Mouse (Mus musculus) embryonic facial prominence, embryonic 10.5 days (tissue): ENCODE results near the gene Arpc5. TPM values are rescaled to one million over a fixed set of nuclear protein-coding genes. Genes with fewer than 3 reads are reported as not detected.

Experiments used
- DNase-seq: peaks from one replicate; pipeline ENCODE4 v3.0.0-alpha.2; 2017; ENCODE audit warnings: low spot score
- H3K27ac ChIP-seq: fragments of 300-500 bp; sonication (generic); replicated peaks from 2 replicates; pipeline ENCODE4 v1.5.1; 2016; ENCODE audit warnings: mild to moderate bottlenecking
- H3K27me3 ChIP-seq: fragments of 300-500 bp; sonication (generic); replicated peaks from 2 replicates; pipeline ENCODE4 v1.6.1; 2016; ENCODE audit warnings: low read depth, mild to moderate bottlenecking; ENCODE audit not compliant: poor library complexity, severe bottlenecking
- H3K36me3 ChIP-seq: fragments of 300-500 bp; sonication (generic); replicated peaks from 2 replicates; pipeline ENCODE4 v1.6.1; 2016; ENCODE audit warnings: mild to moderate bottlenecking, moderate library complexity
- H3K4me1 ChIP-seq: fragments of 300-500 bp; sonication (generic); 2 replicates; pipeline ENCODE4 v1.6.1; 2016
- H3K4me3 ChIP-seq: fragments of 300-500 bp; sonication (generic); 2 replicates; pipeline ENCODE4 v1.5.1; 2016; ENCODE audit warnings: mild to moderate bottlenecking, moderate library complexity
- H3K9me3 ChIP-seq: fragments of 300-500 bp; sonication (generic); 2 replicates; pipeline ENCODE4 v1.6.1; 2016; ENCODE audit warnings: mild to moderate bottlenecking
- WGBS: fragments of 180-500 bp; shearing (Covaris S2); methylation state at CpG from one replicate; pipeline ENCODE4 v1.1.7; 2016; 5-methylcytosine and 5-hydroxymethylcytosine counted together
- polyA plus RNA-seq: library from polyadenylated mRNA; unstranded; fragments of >200 nt; fragmentation: Nextera tagmentation; extraction: Ambion mirVana; gene quantifications from 2 replicates; pipeline ENCODE4 v1.2.1, GENCODE M21; 2016

Gene Arpc5
- polyA plus RNA-seq, 1 experiment from 2014 or later = 198 TPM

- WGBS = 67% methylated on average over 18 of the region's 18 CpGs
- Histone ChIP-seq H3K4me1 (peaks cover 30% of the 10 kb centered on the region), H3K9me3 (no peaks in the 10 kb centered on the region), H3K27me3 (no peaks in the 10 kb centered on the region), H3K36me3 (no peaks in the 10 kb centered on the region), H3K4me3 (no peak overlapping the region), H3K27ac (peak overlapping the region; percentile 40; the same call in 1 of the 2 replicates)
- DNase-seq = peak; percentile 42
Measured at GRCm38 (mm10) chr1:152807619-152808391, 41.5 kb downstream of the Arpc5 start.

DNA sequence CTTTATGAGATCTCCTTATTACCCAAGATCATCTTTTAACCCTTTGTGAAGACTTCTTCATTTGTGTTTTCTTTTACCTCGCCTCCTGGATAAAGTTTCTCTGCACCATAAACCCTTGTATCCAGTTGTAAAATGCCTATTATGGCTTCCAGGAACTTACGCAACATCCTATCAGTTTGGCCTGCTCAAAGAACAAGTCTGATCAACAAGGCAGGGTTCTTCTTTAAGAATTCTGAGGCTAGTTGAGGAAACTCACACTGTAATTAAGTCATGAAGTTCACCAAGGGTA, 42.0 kb downstream of the Arpc5 start:
- Histone ChIP-seq H3K4me3 (no peak overlapping the region), H3K27ac (peak overlapping the region; percentile 40), H3K9me3 (no peaks in the 10 kb centered on the region), H3K27me3 (no peaks in the 10 kb centered on the region), H3K36me3 (no peaks in the 10 kb centered on the region), H3K4me1 (peaks cover 30% of the 10 kb centered on the region)
- no peak for DNase-seq
- WGBS = 87% methylated on average over 2 of the region's 2 CpGs

- no peak overlapping the region for H3K4me3 ChIP-seq
- 33% methylated on average over 8 of the region's 8 CpGs for WGBS
- H3K36me3 ChIP-seq = no peaks in the 10 kb centered on the region
- no peaks in the 10 kb centered on the region for H3K9me3 ChIP-seq
- peaks cover 31% of the 10 kb centered on the region for H3K4me1 ChIP-seq
- peak; percentile 44 for DNase-seq
- peak overlapping the region; percentile 7 for H3K27ac ChIP-seq
- H3K27me3 ChIP-seq = no peaks in the 10 kb centered on the region
Measured at GRCm38 (mm10) chr1:152809541-152810252, 43.4 kb downstream of the Arpc5 start.

GRCm38 (mm10) chr1:152810533-152811439, 44.4 kb downstream of the Arpc5 start:
- no peak for DNase-seq
- Histone ChIP-seq H3K27ac (no peak overlapping the region), H3K9me3 (no peaks in the 10 kb centered on the region)

DNA sequence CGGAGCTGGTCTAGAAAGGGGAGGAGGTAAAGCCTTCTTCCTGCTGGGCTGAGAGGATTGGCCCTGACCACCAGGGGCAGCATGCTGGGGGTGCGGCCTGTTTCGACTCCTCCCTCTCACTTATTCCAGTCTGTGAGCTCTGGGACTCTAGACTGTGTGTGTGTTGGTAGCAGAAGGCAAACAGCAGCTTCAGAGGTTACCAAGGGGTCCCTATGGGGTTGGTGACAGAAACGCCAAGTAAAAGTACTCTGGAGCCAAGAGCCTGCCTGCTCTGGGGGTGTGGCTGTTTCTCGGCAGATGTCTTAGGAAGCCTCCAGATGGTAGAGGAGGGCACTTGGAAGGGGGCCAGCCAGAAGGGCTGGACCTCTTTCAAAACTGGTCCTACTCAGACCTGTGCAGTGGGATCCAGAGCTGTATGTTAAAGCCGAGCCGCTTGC, 48.9 kb downstream of the Arpc5 start:
- Histone ChIP-seq H3K27me3 (no peaks in the 10 kb centered on the region; the same call in 1 of the 2 replicates), H3K36me3 (no peaks in the 10 kb centered on the region), H3K9me3 (no peaks in the 10 kb centered on the region), H3K27ac (peak overlapping the region; percentile 20; the same call in 1 of the 2 replicates), H3K4me3 (no peak overlapping the region), H3K4me1 (peaks cover 46% of the 10 kb centered on the region)
- DNase-seq = peak; percentile 69
- 50% methylated on average over 7 of the region's 7 CpGs for WGBS

More at GRCm38 (mm10) chr1:152810533-152811439, 44.4 kb downstream of the Arpc5 start:
- H3K4me1 ChIP-seq = peaks cover 41% of the 10 kb centered on the region
- H3K36me3 ChIP-seq = no peaks in the 10 kb centered on the region
- WGBS = 73% methylated on average over 13 of the region's 13 CpGs
- H3K4me3 ChIP-seq = no peak overlapping the region
- H3K27me3 ChIP-seq = no peaks in the 10 kb centered on the region

GRCm38 (mm10) chr1:152817027-152817769, 50.9 kb downstream of the Arpc5 start:
- peak; percentile 63 for DNase-seq
- Histone ChIP-seq H3K4me1 (peaks cover 37% of the 10 kb centered on the region), H3K9me3 (no peaks in the 10 kb centered on the region), H3K36me3 (no peaks in the 10 kb centered on the region), H3K27me3 (no peaks in the 10 kb centered on the region; the same call in 1 of the 2 replicates), H3K4me3 (no peak overlapping the region), H3K27ac (peak overlapping the region; percentile 59)
- WGBS = 26% methylated on average over 12 of the region's 12 CpGs

DNA sequence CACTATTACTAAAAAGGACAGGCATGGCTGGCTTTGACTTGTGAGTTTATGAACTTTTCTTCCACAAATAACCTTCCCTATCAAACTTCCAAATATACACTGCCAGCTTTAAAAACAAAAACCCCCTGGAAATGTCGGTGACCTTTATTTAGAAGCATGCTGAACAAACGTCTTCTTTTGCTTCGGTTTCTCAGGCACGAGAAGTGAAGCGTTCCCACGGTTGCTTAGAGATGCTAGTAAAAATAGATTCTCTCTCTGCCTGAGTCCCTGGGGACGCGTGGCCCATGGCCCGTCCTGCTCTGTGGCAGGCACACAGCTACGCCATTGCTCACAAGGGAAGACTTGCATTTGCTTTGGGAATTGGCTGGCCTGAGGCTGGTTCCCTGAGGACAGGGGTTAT, 51.5 kb downstream of the Arpc5 start:
- no peak overlapping the region for H3K4me3 ChIP-seq
- H3K27me3 ChIP-seq = no peaks in the 10 kb centered on the region; the same call in 1 of the 2 replicates
- 41% methylated on average over 10 of the region's 10 CpGs for WGBS
- no peaks in the 10 kb centered on the region for H3K36me3 ChIP-seq
- no peaks in the 10 kb centered on the region for H3K9me3 ChIP-seq
- peaks cover 36% of the 10 kb centered on the region for H3K4me1 ChIP-seq
- peak; percentile 32 for DNase-seq
- H3K27ac ChIP-seq = peak overlapping the region; percentile 65

GRCm38 (mm10) chr1:152819558-152819957, 53.2 kb downstream of the Arpc5 start:
- Histone ChIP-seq H3K9me3 (no peaks in the 10 kb centered on the region), H3K36me3 (no peaks in the 10 kb centered on the region), H3K4me3 (no peak overlapping the region), H3K27me3 (no peaks in the 10 kb centered on the region; the same call in 1 of the 2 replicates), H3K4me1 (peaks cover 36% of the 10 kb centered on the region), H3K27ac (no peak overlapping the region)
- WGBS = 86% methylated on average over 6 of the region's 6 CpGs
- no peak for DNase-seq

DNA sequence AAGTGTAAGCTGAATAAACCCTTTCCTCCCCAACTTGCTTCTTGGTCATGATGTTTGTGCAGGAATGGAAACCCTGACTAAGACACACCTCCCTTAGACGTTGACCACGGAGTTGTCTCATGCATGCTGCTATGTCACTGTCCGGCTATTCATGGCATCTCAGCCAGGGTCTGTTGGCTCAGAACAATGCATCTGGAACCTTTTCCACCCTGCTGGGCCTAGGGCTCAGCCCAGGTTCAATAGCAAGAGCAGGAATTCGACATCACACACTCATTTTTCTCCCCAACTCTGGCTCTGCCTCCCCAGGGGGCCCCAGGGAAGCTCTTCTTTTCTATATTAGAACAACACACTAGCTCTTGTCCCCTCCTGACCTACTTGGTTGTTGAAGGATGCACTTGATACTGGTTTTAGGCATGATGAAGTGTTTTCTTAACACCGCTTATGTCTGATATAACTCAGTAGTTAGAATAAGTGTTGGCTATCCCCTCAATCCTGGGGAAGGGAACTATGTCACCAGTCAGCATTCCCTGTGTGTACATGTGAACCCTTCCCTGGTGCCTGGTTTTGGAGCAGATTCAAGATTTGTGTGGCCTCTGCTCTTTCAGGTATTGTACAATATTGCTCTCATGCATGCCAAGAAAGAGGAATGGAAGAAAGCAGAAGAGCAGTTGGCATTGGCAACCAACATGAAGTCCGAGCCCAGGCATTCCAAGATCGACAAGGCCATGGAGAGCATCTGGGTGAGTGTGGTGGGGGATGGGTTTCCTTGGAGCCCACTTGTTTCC, 54.8 kb downstream of the Arpc5 start:
- Histone ChIP-seq H3K9me3 (no peaks in the 10 kb centered on the region), H3K36me3 (no peaks in the 10 kb centered on the region), H3K4me1 (peaks cover 25% of the 10 kb centered on the region), H3K27ac (no peak overlapping the region), H3K4me3 (no peak overlapping the region), H3K27me3 (no peaks in the 10 kb centered on the region; the same call in 1 of the 2 replicates)
- WGBS = 83% methylated on average over 7 of the region's 7 CpGs
- DNase-seq = no peak

GRCm38 (mm10) chr1:152821746-152822145, 55.4 kb downstream of the Arpc5 start:
- no peak overlapping the region for H3K27ac ChIP-seq
- no peak for DNase-seq
- no peak overlapping the region for H3K4me3 ChIP-seq
- H3K36me3 ChIP-seq = no peaks in the 10 kb centered on the region
- no peaks in the 10 kb centered on the region for H3K27me3 ChIP-seq
- 93% methylated on average over 4 of the region's 4 CpGs for WGBS
- peaks cover 19% of the 10 kb centered on the region for H3K4me1 ChIP-seq
- H3K9me3 ChIP-seq = no peaks in the 10 kb centered on the region

DNA sequence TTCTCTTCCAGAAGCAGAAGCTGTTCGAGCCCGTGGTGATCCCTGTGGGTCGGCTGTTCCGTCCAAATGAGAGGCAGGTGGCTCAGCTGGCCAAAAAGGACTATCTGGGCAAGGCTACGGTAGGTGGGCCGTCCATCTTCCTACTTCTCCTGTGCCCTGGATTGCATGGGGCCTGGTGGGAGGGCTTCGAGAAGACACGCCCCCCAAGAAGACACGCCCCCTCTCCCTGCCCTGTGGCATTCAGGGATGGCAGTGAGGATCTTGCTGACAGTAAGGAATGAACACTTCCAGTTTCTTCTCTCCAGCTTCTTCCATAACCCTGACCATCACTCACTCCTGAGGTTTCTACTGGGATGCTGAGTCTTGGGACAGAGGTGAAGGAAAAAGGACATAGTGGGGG, 57.9 kb downstream of the Arpc5 start:
- DNase-seq = no peak
- H3K9me3 ChIP-seq = no peaks in the 10 kb centered on the region
- H3K36me3 ChIP-seq = no peaks in the 10 kb centered on the region
- whole genome bisulfite sequencing = 75% methylated on average over 9 of the region's 9 CpGs
- H3K4me1 ChIP-seq = peaks cover 14% of the 10 kb centered on the region
- no peaks in the 10 kb centered on the region for H3K27me3 ChIP-seq
- no peak overlapping the region for H3K4me3 ChIP-seq
- no peak overlapping the region for H3K27ac ChIP-seq
